Mouse (Mus musculus): ENCODE measurements around the gene Rc3h1.

DNA sequence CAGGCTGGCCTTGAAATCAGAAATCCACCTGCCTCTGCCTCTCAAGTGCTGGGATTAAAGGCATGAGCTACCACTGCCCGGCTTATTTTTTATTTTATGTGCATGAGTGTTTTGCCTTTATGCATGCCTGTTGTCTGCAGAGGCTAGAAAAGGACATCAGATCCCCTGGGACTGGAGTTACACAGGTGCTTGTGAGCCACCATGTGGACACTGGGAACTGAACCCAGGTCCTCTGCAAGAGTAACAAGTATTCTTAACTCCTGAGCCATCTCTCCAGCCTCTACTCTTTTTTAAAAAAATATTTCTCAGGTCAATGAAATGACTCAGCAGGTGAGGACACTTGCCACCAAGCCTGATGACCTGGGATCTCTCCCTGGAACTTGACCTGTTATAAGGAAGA is 44.6 kb upstream of the Rc3h1 start:
- TF ChIP-seq CTCF (IDR thresholded peaks at IDR 0.05; ENCODE audit: borderline replicate concordance, insufficient read depth, low read length) (no peak), POLR2A (IDR thresholded peaks at IDR 0.05; ENCODE audit: low read depth, low read length) (no peak)

Measured in embryonic fibroblast, embryonic 13.5 days (primary cell).